Mouse (Mus musculus) lung, embryonic 16.5 days (tissue): ENCODE measurements around the gene Rph3al. TPM values are rescaled to one million over a fixed set of nuclear protein-coding genes. Genes with fewer than 3 reads are reported as not detected.

Experiments
- ATAC-seq: fragments of 200-750 bp; cut with Nextera tagmentation; 2 replicates; pipeline ENCODE4 v1.8.0; 2017; ENCODE audit warnings: low read depth, mild to moderate bottlenecking, moderate library complexity
- H3K27ac ChIP-seq: fragments of 300-500 bp; sonication (generic); 2 replicates; pipeline ENCODE4 v1.5.1; 2014; ENCODE audit warnings: mild to moderate bottlenecking, control low read depth, low read length
- H3K27me3 ChIP-seq: fragments of 300-500 bp; sonication (generic); 2 replicates; pipeline ENCODE4 v1.6.1; 2014; ENCODE audit warnings: low read depth, low read length, mixed read lengths; ENCODE audit not compliant: control insufficient read depth, insufficient read depth
- H3K36me3 ChIP-seq: fragments of 300-500 bp; sonication (generic); 2 replicates; pipeline ENCODE4 v1.6.1; 2014; ENCODE audit warnings: low read length; ENCODE audit not compliant: control insufficient read depth, insufficient read depth
- H3K4me1 ChIP-seq: fragments of 300-500 bp; sonication (generic); replicated peaks from 2 replicates; pipeline ENCODE4 v1.6.1; 2014; ENCODE audit warnings: low read length, mixed read lengths; ENCODE audit not compliant: control insufficient read depth, insufficient read depth
- H3K4me2 ChIP-seq: fragments of 300-500 bp; sonication (generic); 2 replicates; pipeline ENCODE4 v1.6.1; 2014; ENCODE audit warnings: low read depth, low read length, control low read depth
- H3K4me3 ChIP-seq: fragments of 300-500 bp; sonication (generic); 2 replicates; pipeline ENCODE4 v1.5.1; 2014; ENCODE audit warnings: mild to moderate bottlenecking, low read length, control low read depth
- H3K9ac ChIP-seq: fragments of 300-500 bp; sonication (generic); 2 replicates; pipeline ENCODE4 v1.6.1; 2014; ENCODE audit warnings: low read length, control low read depth
- H3K9me3 ChIP-seq: fragments of 300-500 bp; sonication (generic); 2 replicates; pipeline ENCODE4 v1.6.1; 2016; ENCODE audit warnings: low read length; ENCODE audit not compliant: control insufficient read depth
- WGBS: fragments of 180-500 bp; shearing (Covaris S2); extraction: QIAGEN DNeasy Blood & Tissue Kit; methylation state at CpG from one replicate; pipeline ENCODE4 v1.1.7; 2014; 5-methylcytosine and 5-hydroxymethylcytosine counted together
- polyA plus RNA-seq: library from polyadenylated mRNA; unstranded; fragments of >200 nt; fragmentation: Nextera tagmentation; extraction: Ambion mirVana; gene quantifications from 2 replicates; pipeline ENCODE4 v1.2.1, GENCODE M21; 2015

Gene Rph3al
- polyA plus RNA-seq, 1 experiment from 2014 or later: 8.1 TPM

GRCm38 (mm10) chr11:75972188-75972587 lies 34.0 kb upstream of the Rph3al start:
- 74% methylated on average over 3 of the region's 3 CpGs for WGBS
- Histone ChIP-seq H3K9me3 (no peaks in the 10 kb centered on the region), H3K4me1 (peaks cover 4% of the 10 kb centered on the region; the same call in 1 of the 2 replicates), H3K4me2 (no peak overlapping the region), H3K27me3 (no peaks in the 10 kb centered on the region; the same call in 1 of the 2 replicates), H3K27ac (no peak overlapping the region), H3K36me3 (no peaks in the 10 kb centered on the region), H3K4me3 (no peak overlapping the region), H3K9ac (no peak overlapping the region)
- ATAC-seq: no peak

GRCm38 (mm10) chr11:75970629-75971028 lies 32.4 kb upstream of the Rph3al start:
- WGBS: 19% methylated on average over 3 of the region's 3 CpGs

GRCm38 (mm10) chr11:75968761-75969160 lies 30.5 kb upstream of the Rph3al start:
- no peak overlapping the region for H3K9ac ChIP-seq
- H3K27ac ChIP-seq: no peak overlapping the region
- H3K4me1 ChIP-seq: peaks cover 10% of the 10 kb centered on the region
- ATAC-seq: no peak
- H3K4me2 ChIP-seq: no peak overlapping the region
- H3K9me3 ChIP-seq: no peaks in the 10 kb centered on the region
- WGBS: 95% methylated on average over 6 of the region's 6 CpGs
- no peaks in the 10 kb centered on the region for H3K36me3 ChIP-seq
- H3K4me3 ChIP-seq: no peak overlapping the region
- H3K27me3 ChIP-seq: no peaks in the 10 kb centered on the region; the same call in 1 of the 2 replicates

More at GRCm38 (mm10) chr11:75970629-75971028, 32.4 kb upstream of the Rph3al start:
- Histone ChIP-seq H3K4me3 (no peak overlapping the region), H3K27ac (no peak overlapping the region), H3K9ac (no peak overlapping the region), H3K4me1 (peaks cover 4% of the 10 kb centered on the region), H3K9me3 (no peaks in the 10 kb centered on the region), H3K4me2 (no peak overlapping the region), H3K27me3 (no peaks in the 10 kb centered on the region; the same call in 1 of the 2 replicates), H3K36me3 (no peaks in the 10 kb centered on the region)
- ATAC-seq: no peak

GRCm38 (mm10) chr11:75966401-75967372 lies 28.5 kb upstream of the Rph3al start:
- Histone ChIP-seq H3K36me3 (no peaks in the 10 kb centered on the region), H3K4me3 (peak overlapping the region; percentile 63), H3K4me1 (peaks cover 8% of the 10 kb centered on the region), H3K9ac (peak overlapping the region; percentile 77), H3K9me3 (no peaks in the 10 kb centered on the region), H3K27me3 (no peaks in the 10 kb centered on the region; the same call in 1 of the 2 replicates), H3K4me2 (peak overlapping the region; percentile 80), H3K27ac (peak overlapping the region; percentile 85)
- ATAC-seq: peak; percentile 90
- WGBS: under 1% methylated on average over 65 of the region's 90 CpGs

GRCm38 (mm10) chr11:75965674-75966400 lies 27.6 kb upstream of the Rph3al start:
- peak; percentile 36; the same call in 1 of the 2 replicates for ATAC-seq
- peak overlapping the region; percentile 85 for H3K27ac ChIP-seq

GRCm38 (mm10) chr11:75964476-75964730 lies 26.2 kb upstream of the Rph3al start:
- Histone ChIP-seq H3K4me1 (peaks cover 8% of the 10 kb centered on the region), H3K9ac (no peak overlapping the region), H3K27ac (no peak overlapping the region), H3K4me3 (no peak overlapping the region), H3K27me3 (no peaks in the 10 kb centered on the region; the same call in 1 of the 2 replicates), H3K9me3 (no peaks in the 10 kb centered on the region), H3K4me2 (no peak overlapping the region), H3K36me3 (no peaks in the 10 kb centered on the region)
- WGBS: 46% methylated on average over 4 of the region's 4 CpGs
- ATAC-seq: no peak

More at GRCm38 (mm10) chr11:75965674-75966400, 27.6 kb upstream of the Rph3al start:
- peak overlapping the region; percentile 77 for H3K9ac ChIP-seq
- no peaks in the 10 kb centered on the region for H3K36me3 ChIP-seq
- H3K9me3 ChIP-seq: no peaks in the 10 kb centered on the region
- H3K4me1 ChIP-seq: peaks cover 8% of the 10 kb centered on the region
- H3K27me3 ChIP-seq: no peaks in the 10 kb centered on the region; the same call in 1 of the 2 replicates
- 11% methylated on average over 28 of the region's 28 CpGs for WGBS
- peak overlapping the region; percentile 80 for H3K4me2 ChIP-seq
- H3K4me3 ChIP-seq: peak overlapping the region; percentile 63

GRCm38 (mm10) chr11:75963730-75964475 lies 25.7 kb upstream of the Rph3al start:
- no peak overlapping the region for H3K4me3 ChIP-seq
- peaks cover 8% of the 10 kb centered on the region for H3K4me1 ChIP-seq
- H3K27ac ChIP-seq: no peak overlapping the region
- H3K27me3 ChIP-seq: no peaks in the 10 kb centered on the region; the same call in 1 of the 2 replicates
- H3K36me3 ChIP-seq: no peaks in the 10 kb centered on the region
- 33% methylated on average over 11 of the region's 11 CpGs for WGBS
- H3K4me2 ChIP-seq: no peak overlapping the region
- no peak overlapping the region for H3K9ac ChIP-seq
- no peaks in the 10 kb centered on the region for H3K9me3 ChIP-seq
- no peak for ATAC-seq

- Histone ChIP-seq H3K4me2 (no peak overlapping the region), H3K4me3 (no peak overlapping the region), H3K4me1 (peaks cover 8% of the 10 kb centered on the region), H3K27ac (no peak overlapping the region), H3K27me3 (no peaks in the 10 kb centered on the region; the same call in 1 of the 2 replicates), H3K9me3 (no peaks in the 10 kb centered on the region), H3K9ac (no peak overlapping the region), H3K36me3 (no peaks in the 10 kb centered on the region)
- no peak for ATAC-seq
- WGBS: 79% methylated on average over 7 of the region's 7 CpGs
Measured at GRCm38 (mm10) chr11:75961782-75962181, 23.6 kb upstream of the Rph3al start.
